Mouse (Mus musculus) liver, embryonic 15.5 days (tissue): Measurements from ENCODE around the gene Gpr183. TPM values are rescaled to one million over a fixed set of nuclear protein-coding genes. Genes with fewer than 3 reads are reported as not detected.

Source experiments
- ATAC-seq: fragments of 200-750 bp; cut with Nextera tagmentation; 2 replicates; pipeline ENCODE4 v1.8.0; 2017; ENCODE audit warnings: moderate number of reproducible peaks, mild to moderate bottlenecking, moderate library complexity; ENCODE audit not compliant: insufficient read depth
- H3K27ac ChIP-seq: fragments of 300-500 bp; sonication (generic); replicated peaks from 2 replicates; pipeline ENCODE4 v1.5.1; 2015; ENCODE audit warnings: mild to moderate bottlenecking, inconsistent platforms
- H3K27me3 ChIP-seq: fragments of 300-500 bp; sonication (generic); 2 replicates; pipeline ENCODE4 v1.6.1; 2015; ENCODE audit warnings: mild to moderate bottlenecking, inconsistent platforms
- H3K36me3 ChIP-seq: fragments of 300-500 bp; sonication (generic); replicated peaks from 2 replicates; pipeline ENCODE4 v1.6.1; 2015; ENCODE audit warnings: moderate library complexity, mild to moderate bottlenecking, inconsistent platforms
- H3K4me1 ChIP-seq: fragments of 300-500 bp; sonication (generic); replicated peaks from 2 replicates; pipeline ENCODE4 v1.6.1; 2015; ENCODE audit warnings: inconsistent platforms
- H3K4me2 ChIP-seq: fragments of 300-500 bp; sonication (generic); 2 replicates; pipeline ENCODE4 v1.6.1; 2015; ENCODE audit warnings: moderate library complexity, mild to moderate bottlenecking, inconsistent platforms
- H3K4me3 ChIP-seq: fragments of 300-500 bp; sonication (generic); replicated peaks from 2 replicates; pipeline ENCODE4 v1.5.1; 2015; ENCODE audit warnings: mild to moderate bottlenecking, inconsistent platforms
- H3K9ac ChIP-seq: fragments of 300-500 bp; sonication (generic); 2 replicates; pipeline ENCODE4 v1.6.1; 2015; ENCODE audit warnings: moderate library complexity, mild to moderate bottlenecking, inconsistent platforms
- H3K9me3 ChIP-seq: fragments of 300-500 bp; sonication (generic); replicated peaks from 2 replicates; pipeline ENCODE4 v1.6.1; 2016; ENCODE audit warnings: inconsistent platforms
- WGBS: fragments of 180-500 bp; shearing (Covaris S2); methylation state at CpG from one replicate; pipeline ENCODE4 v1.1.7; 2015; ENCODE audit warnings: mixed read lengths; ENCODE audit not compliant: insufficient replicate concordance; 5-methylcytosine and 5-hydroxymethylcytosine counted together
- polyA plus RNA-seq: library from polyadenylated mRNA; unstranded; fragments of >200 nt; fragmentation: Nextera tagmentation; extraction: Ambion mirVana; gene quantifications from 2 replicates; pipeline ENCODE4 v1.2.1, GENCODE M21; 2015

The Gpr183 gene
- polyA plus RNA-seq, 1 experiment from 2014 or later, result 1.5 TPM

- H3K36me3 ChIP-seq, result 0 out of 2 replicates have a peak, but pooled peaks cover 7% of the 10 kb centered on the region
- no peaks in the 10 kb centered on the region for H3K27me3 ChIP-seq
- H3K4me1 ChIP-seq, result peaks cover 5% of the 10 kb centered on the region; the same call in 1 of the 2 replicates
- peak; percentile 69 for ATAC-seq
- no peak overlapping the region for H3K4me3 ChIP-seq
- H3K27ac ChIP-seq, result no peak overlapping the region
- H3K9me3 ChIP-seq, result no peaks in the 10 kb centered on the region
- no peak overlapping the region for H3K4me2 ChIP-seq
- H3K9ac ChIP-seq, result no peak overlapping the region
- 60% methylated on average over 3 of the region's 3 CpGs for WGBS
These were observed 46.7 kb downstream of the Gpr183 start for GRCm38 (mm10) chr14:121918266-121918665.

- Histone ChIP-seq H3K9me3 (no peaks in the 10 kb centered on the region), H3K36me3 (peaks cover 12% of the 10 kb centered on the region; the same call in 1 of the 2 replicates), H3K27me3 (no peaks in the 10 kb centered on the region), H3K4me3 (no peak overlapping the region), H3K4me2 (no peak overlapping the region), H3K9ac (no peak overlapping the region), H3K27ac (0 out of 2 replicates have a peak overlapping the region, but pooled peaks have one; percentile 0), H3K4me1 (peaks cover 5% of the 10 kb centered on the region; the same call in 1 of the 2 replicates)
- WGBS, result 61% methylated on average over 6 of the region's 6 CpGs
- ATAC-seq, result no peak
These were observed 48.5 kb downstream of the Gpr183 start for GRCm38 (mm10) chr14:121916311-121917094.

GRCm38 (mm10) chr14:121915621-121916020 lies 49.4 kb downstream of the Gpr183 start, which contains the start of gene Gpr18:
Gpr18 (minus strand) TSS chr14:121915781.
- H3K36me3 ChIP-seq, result peaks cover 13% of the 10 kb centered on the region; the same call in 1 of the 2 replicates
- H3K4me3 ChIP-seq, result no peak within 1 kb of the TSS
- no peak within 1 kb of the TSS for H3K4me2 ChIP-seq
- 0 out of 2 replicates have a peak within 1 kb of the TSS, but pooled peaks have one; percentile 0 for H3K27ac ChIP-seq
- no peaks in the 10 kb centered on the region for H3K9me3 ChIP-seq
- H3K9ac ChIP-seq, result no peak within 1 kb of the TSS
- H3K4me1 ChIP-seq, result peaks cover 2% of the 10 kb centered on the region; the same call in 1 of the 2 replicates
- ATAC-seq, result no peak
- H3K27me3 ChIP-seq, result no peaks in the 10 kb centered on the region
- 32% methylated on average over 8 of the region's 8 CpGs for WGBS

- ATAC-seq, result no peak
- no peak overlapping the region for H3K4me2 ChIP-seq
- WGBS, result 70% methylated on average over 5 of the region's 5 CpGs
- H3K36me3 ChIP-seq, result peaks cover 13% of the 10 kb centered on the region; the same call in 1 of the 2 replicates
- H3K27me3 ChIP-seq, result no peaks in the 10 kb centered on the region
- H3K9ac ChIP-seq, result no peak overlapping the region
- no peak overlapping the region for H3K4me3 ChIP-seq
- H3K4me1 ChIP-seq, result no peaks in the 10 kb centered on the region
- H3K27ac ChIP-seq, result no peak overlapping the region
- H3K9me3 ChIP-seq, result no peaks in the 10 kb centered on the region
These were observed 49.9 kb downstream of the Gpr183 start for GRCm38 (mm10) chr14:121915143-121915542.

- Histone ChIP-seq H3K9ac (no peak overlapping the region), H3K27ac (no peak overlapping the region), H3K4me1 (no peaks in the 10 kb centered on the region), H3K4me3 (no peak overlapping the region), H3K4me2 (no peak overlapping the region), H3K36me3 (peaks cover 30% of the 10 kb centered on the region), H3K27me3 (no peaks in the 10 kb centered on the region), H3K9me3 (no peaks in the 10 kb centered on the region)
- no peak for ATAC-seq
- WGBS, result 82% methylated on average over 7 of the region's 7 CpGs
These were observed 52.5 kb downstream of the Gpr183 start for GRCm38 (mm10) chr14:121912501-121912900.

- 76% methylated on average over 6 of the region's 6 CpGs for WGBS
- H3K36me3 ChIP-seq, result peaks cover 24% of the 10 kb centered on the region
- H3K9ac ChIP-seq, result no peak overlapping the region
- H3K4me2 ChIP-seq, result no peak overlapping the region
- ATAC-seq, result no peak
- H3K27me3 ChIP-seq, result no peaks in the 10 kb centered on the region
- no peaks in the 10 kb centered on the region for H3K9me3 ChIP-seq
- no peak overlapping the region for H3K4me3 ChIP-seq
- H3K27ac ChIP-seq, result no peak overlapping the region
- H3K4me1 ChIP-seq, result peaks cover 23% of the 10 kb centered on the region
These were observed 55.1 kb downstream of the Gpr183 start for GRCm38 (mm10) chr14:121909868-121910267.

GRCm38 (mm10) chr14:121906992-121907681 lies 57.9 kb downstream of the Gpr183 start:
- Histone ChIP-seq H3K27ac (peak overlapping the region; percentile 62; the same call in 1 of the 2 replicates), H3K4me2 (no peak overlapping the region), H3K36me3 (peaks cover 24% of the 10 kb centered on the region), H3K9ac (no peak overlapping the region), H3K4me1 (peaks cover 36% of the 10 kb centered on the region), H3K27me3 (no peaks in the 10 kb centered on the region), H3K4me3 (no peak overlapping the region), H3K9me3 (no peaks in the 10 kb centered on the region)
- peak; percentile 29; the same call in 1 of the 2 replicates for ATAC-seq
- WGBS, result 45% methylated on average over 11 of the region's 11 CpGs

GRCm38 (mm10) chr14:121906341-121906991 lies 58.5 kb downstream of the Gpr183 start:
- peak overlapping the region; percentile 62 for H3K27ac ChIP-seq
- WGBS, result 25% methylated on average over 8 of the region's 8 CpGs

GRCm38 (mm10) chr14:121904754-121905153 lies 60.2 kb downstream of the Gpr183 start:
- H3K27me3 ChIP-seq, result no peaks in the 10 kb centered on the region
- no peak overlapping the region for H3K9ac ChIP-seq
- peaks cover 14% of the 10 kb centered on the region; the same call in 1 of the 2 replicates for H3K36me3 ChIP-seq
- no peaks in the 10 kb centered on the region for H3K9me3 ChIP-seq
- no peak overlapping the region for H3K4me2 ChIP-seq
- H3K4me3 ChIP-seq, result no peak overlapping the region
- 10% methylated on average over 3 of the region's 3 CpGs for WGBS
- no peak for ATAC-seq
- peaks cover 36% of the 10 kb centered on the region for H3K4me1 ChIP-seq
- no peak overlapping the region for H3K27ac ChIP-seq

More at GRCm38 (mm10) chr14:121906341-121906991, 58.5 kb downstream of the Gpr183 start:
- Histone ChIP-seq H3K36me3 (peaks cover 18% of the 10 kb centered on the region), H3K4me3 (no peak overlapping the region), H3K4me2 (peak overlapping the region; percentile 13; the same call in 1 of the 2 replicates), H3K9me3 (no peaks in the 10 kb centered on the region), H3K4me1 (peaks cover 36% of the 10 kb centered on the region), H3K27me3 (no peaks in the 10 kb centered on the region), H3K9ac (no peak overlapping the region)
- no peak for ATAC-seq

- Histone ChIP-seq H3K4me1 (peaks cover 40% of the 10 kb centered on the region), H3K4me2 (no peak overlapping the region), H3K36me3 (peaks cover 6% of the 10 kb centered on the region; the same call in 1 of the 2 replicates), H3K27ac (no peak overlapping the region), H3K4me3 (no peak overlapping the region), H3K9ac (no peak overlapping the region), H3K27me3 (no peaks in the 10 kb centered on the region), H3K9me3 (no peaks in the 10 kb centered on the region)
- no peak for ATAC-seq
- WGBS, result 47% methylated on average over 7 of the region's 7 CpGs
These were observed 61.6 kb downstream of the Gpr183 start for GRCm38 (mm10) chr14:121903381-121903876.
